Mouse (Mus musculus) adrenal gland, adult 18-20 months (tissue): ENCODE results near the gene Fermt3. TPM values are rescaled to one million over a fixed set of nuclear protein-coding genes. Genes with fewer than 3 reads are reported as not detected.

Experiments used
- DNase-seq, 2 experiments: peaks; one replicate each; pipeline ENCODE4 v3.0.0; 2021 to 2022; ENCODE audit warnings: low spot score in 2 of 2
- total RNA-seq, 2 experiments: library from RNA; stranded (reverse); gene quantifications; 1 replicate in 1 of 2; 2 replicates in 1 of 2; pipeline ENCODE4 v1.2.3; 2021

Gene Fermt3
- total RNA-seq, 2 experiments from 2014 or later, result 7.4 to 8.7 TPM

DNA sequence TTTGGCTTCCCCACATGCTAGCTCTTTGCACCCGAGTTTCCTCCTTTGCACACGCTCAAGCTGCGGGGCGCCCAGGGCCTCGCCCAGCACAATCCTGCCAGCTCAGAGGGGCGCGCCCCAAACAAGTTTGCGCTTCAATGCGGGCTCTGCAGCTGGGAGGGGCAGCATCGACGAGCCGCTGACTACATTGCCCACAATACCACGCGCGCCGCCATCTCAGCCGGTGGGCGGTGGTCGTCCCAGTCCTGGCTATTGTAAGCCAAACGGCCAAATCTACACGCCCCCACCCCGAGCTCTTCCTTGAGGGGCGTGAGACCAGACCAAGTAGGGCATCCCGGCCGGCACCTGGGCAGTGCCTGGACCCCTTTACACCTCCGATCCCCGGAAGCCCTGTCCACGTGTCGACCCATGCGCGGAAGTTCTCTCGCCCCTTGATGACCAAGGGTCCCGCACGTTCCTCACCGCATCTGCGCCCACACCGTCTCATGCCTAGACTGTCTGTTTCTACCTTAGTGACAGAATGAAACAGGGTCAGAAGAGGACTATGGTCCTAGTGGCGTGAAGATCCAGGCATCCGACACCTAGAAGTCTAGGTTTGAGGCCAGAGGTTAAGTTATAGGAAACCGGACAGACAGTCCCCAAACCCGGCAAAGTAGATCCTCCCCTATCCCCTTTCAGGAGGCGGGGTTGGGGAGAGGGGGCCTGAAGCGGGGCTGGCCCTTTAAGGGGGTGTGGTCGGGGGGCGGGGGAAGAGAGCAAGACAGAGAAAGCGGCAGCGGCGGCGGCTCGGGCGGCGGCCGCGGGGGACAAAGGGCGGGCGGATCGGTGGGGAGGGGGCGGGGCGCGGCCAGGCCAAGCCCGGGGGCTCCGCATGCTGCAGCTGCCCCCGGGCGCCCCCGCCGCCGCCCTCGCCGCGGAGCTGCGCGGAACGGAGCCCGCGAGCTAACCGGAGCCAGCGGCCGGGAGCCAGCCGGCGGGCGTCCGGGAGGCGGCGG, 44.8 kb downstream of the Fermt3 start, which contains the start of gene Ppp1r14b:
TSS of gene Ppp1r14b (plus strand) at position 758 of the 995 bp plus-strand sequence.
- DNase-seq, result peak; percentile 71 to 73

DNA sequence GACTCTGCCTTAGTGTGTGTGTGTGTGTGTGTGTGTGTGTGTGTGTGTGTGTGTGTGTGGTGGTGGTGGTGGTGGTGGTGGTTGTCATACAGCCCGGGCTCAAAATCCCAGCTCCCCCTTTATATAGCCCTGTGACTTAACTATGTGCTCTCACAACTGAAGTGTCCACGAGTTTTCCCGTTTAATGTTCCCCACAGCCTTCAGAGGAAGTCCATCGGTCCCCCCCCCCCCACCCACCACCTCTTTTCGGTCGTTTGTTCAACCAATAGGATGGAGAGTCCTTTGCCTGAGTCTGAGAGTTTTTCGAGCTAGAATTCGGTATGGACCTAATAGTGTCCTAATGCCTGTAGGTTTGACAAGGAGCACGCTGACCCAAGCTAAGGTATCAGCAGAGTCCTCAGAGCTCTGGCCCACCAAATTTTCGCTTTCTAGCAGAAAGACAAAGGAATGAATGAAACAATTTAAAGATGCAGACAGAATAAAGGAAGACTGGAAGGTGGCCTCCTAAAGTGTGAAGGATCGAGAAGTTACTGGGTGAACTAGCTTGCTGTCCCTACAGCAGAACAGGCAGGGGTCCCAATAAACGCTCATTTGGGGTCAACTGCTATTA, 45.6 kb downstream of the Fermt3 start:
- no peak for DNase-seq

DNA sequence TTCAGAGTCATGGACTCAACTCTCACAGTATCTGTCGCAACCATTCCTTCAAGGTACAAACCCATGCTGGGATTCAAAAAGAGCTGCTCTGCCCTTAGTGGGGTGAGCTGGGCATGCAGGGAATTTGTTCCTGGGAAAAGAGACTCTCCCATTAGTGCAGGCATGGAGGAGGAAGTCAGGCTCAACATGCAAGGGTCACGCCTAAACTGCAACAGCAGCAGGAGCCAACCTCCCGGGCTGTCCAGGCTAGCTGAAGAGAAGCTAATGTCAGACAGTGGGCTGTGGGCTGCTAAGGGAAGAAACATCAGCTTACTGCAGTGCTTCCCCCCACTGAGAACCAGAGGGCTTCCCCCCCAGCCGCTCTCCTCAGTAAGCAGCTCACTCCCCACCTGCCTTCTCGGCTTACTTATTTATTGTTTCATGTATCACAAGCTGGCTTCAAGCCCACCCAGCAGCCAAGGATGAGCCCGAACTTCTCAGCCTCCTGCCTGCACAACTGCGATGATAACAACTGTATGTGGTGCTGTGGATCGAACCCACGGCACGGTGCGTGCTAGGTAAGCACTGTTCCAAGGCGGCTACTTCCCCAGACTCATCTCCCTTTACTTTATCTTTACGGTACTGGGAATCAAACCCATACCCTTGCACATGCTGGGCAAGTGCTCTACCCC, 46.9 kb downstream of the Fermt3 start:
- DNase-seq, result no peak

DNA sequence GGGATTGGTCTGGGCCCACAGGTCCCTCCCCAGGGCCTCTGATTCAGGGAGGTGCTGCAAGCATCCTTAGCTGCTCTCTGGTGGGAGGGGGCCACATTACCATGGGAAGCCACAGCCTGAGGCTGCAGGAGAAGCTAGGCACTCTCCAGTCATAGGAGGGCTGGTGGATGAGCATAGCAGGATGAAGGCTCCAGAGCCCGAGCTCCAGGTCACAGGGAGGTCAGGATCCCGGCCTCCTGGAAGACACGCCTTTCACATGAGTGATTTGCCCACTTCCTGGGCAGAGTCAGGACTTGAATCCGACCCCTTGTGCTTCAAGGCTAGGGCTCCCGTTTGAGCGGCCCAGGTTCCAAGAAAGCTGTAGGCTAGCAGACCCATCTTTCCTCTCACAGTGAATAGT, 47.6 kb downstream of the Fermt3 start:
- no peak for DNase-seq

DNA sequence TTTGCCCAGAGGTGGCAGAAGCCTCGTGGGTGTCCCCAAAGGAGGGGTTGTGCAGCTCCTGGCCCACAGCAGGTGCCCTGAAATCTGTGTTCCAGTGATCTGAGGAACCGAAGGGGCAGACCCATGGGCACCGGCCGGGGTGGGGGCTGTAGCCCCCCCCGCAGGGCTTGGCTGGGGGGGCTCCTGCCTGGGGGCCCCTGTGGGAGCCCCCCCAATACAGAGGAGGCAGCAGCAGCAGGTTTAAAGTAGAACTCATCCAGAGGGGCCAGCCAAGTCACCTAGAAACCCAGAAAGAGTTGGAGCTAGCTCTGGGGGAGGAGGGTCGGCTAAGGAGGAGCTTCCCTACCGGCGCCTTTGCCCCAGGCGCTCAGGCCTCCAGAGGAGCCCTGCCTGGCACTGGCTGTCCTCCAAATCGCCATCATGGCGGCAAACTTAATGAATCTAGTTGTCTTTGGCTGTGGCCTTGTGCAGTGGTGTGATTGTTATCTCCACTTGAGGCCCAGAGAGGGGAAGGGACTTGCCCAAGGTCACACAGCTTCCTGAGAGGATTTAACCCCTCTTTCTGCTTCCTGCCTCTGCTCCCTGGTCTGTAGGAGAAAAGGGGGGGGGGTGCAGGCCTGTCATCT, 48.7 kb downstream of the Fermt3 start:
- no peak for DNase-seq

DNA sequence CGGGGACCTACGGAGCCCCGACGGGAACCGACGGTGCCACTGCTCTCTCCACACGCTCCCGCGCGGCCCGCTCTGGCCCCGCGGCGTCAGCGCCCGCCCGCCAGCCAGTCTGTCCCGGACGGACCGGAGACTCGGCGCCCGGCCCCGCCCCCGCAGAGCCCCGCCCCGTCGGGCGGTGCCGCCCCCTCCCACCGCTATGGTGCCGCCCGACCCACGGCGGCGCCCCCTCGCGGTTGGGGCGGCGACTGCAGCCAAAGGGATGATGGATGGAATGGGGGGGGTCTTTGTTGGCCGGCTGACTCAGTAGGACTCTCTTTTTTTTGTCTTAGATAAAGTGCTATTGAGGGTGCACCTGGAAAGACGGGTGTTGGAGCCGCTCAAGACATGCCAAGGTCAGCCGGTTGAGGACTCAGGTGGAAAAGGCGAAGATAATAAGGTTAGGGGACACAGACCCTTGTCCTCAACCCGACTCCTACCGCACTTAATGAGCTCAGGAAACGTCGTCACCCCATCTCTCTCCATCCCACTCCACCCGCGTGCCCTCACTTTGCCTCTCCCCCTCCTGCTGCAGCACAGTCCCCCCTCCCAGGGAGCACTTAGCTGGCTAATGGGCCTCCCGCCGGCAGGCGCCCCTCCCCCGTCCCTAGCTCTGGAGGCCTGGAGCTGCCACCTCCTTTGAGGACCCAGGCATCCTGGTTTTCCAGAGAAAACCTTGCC, 49.4 kb downstream of the Fermt3 start:
- DNase-seq, result peak; percentile 80 to 90

DNA sequence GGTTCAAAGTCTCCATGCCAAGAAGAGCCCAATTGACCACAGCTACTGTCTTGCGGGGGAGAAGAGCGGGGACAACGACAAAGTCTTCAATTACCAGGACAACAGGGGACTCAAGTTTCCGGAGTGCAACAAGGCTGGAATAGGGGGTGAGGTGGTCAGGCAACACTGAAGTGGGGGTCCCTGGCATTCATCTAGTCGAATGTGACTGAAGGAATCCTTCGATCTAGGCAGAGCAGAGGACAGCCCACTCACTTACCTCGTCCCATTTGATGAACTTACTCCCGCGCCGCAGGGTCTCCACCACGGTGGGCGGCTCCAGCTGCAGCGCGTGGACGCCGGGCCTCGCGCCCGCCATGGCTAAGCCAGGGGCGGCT, 50.0 kb downstream of the Fermt3 start:
- no peak for DNase-seq

DNA sequence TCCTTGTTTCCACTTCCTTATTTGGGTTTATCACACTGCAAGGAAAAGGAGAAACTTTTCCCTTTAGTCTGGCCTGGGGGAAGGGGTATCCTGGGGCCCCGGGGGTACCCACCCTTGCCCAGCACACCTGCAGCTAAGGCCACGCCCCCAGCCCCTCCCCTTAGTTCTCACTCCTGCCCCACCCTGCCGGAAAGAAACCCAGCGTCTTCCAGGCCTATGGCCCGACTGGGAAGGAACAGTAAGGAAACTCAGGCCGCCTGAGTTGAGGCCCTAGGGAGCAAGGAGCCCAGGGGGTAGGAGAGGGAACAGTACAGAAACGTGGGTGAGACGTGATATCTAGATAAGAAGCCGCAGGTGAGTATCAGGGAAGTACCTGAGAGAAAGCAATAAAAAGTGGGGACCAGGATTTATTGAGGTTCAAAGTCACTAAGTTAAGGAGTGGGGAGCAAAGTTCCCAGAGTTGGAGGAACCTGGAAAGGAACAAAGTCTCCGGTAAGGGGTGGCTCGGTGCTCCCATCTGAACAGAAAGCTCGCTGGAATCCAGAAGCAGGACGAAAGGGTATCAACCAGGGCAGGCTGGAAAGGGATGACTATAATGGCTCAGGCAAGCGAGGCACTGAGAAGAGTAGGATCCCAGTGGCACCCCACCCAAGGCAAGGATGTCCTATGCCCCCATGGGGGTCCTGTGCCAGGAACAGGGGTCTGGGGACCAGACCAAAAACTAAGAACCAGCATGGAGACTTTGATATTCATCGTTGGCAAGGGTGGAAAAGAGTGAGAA, 50.6 kb downstream of the Fermt3 start:
- peak in 1 of 2 experiments; percentile 35 for DNase-seq

DNA sequence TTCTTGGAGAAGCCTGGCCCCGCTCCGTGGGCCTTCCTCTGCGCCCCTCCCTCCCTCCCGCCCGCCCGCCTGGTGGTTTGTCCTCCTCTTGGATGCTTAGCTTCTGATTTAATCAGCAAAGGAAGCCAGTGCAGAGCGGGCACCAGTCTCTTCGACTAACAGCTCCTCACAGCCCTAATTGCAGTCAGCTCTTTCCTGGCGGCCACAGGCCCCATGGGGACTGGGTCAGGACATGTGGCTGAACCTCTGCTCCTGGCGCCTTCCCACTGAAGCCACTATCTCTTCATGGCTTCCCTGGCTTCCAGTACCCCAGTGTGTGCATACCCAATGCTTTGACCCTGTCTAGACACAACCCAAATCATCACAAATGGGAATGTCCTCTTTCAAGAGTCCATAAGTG, 62.8 kb downstream of the Fermt3 start:
- no peak for DNase-seq

DNA sequence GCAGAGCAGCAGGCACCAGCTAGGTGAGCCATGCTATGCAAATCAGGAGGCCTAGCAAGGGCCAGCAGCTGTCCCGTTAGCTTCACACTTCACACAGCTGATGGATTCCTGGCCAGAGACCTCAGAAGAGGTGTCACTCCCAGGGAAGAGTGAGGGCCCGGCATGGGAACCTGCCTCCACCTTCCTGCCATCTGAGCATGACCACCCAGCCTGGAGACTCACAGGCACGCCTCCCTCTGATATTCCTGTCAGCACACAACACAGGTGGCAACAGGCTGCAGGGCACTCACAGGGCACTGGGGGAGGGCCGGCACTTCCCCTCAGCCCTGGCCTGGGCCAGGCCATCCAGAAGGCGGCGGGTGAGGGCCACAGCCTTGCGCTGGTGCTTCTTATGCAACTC, 63.8 kb downstream of the Fermt3 start:
- no peak for DNase-seq

DNA sequence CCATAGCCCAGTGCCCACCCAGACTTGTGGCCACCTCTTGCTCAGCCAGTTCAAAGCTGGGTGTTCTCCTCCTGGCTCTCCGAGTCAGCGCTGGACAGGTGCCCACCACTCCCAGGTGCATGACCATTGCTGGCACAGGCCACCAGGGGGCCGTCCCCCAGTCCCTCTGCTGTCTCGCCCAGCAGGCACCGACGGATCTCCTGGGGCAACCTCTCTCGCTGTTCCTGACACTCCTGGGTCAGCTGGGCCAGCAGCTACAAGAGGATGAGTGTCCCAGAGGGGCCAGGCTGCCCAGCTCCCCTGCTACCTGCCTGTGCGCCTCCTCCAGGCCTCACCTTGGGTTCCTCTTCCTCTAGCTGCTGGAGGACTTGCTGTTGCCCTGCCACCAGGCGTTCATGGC, 65.2 kb downstream of the Fermt3 start:
- DNase-seq, result peak in 1 of 2 experiments; percentile 57

DNA sequence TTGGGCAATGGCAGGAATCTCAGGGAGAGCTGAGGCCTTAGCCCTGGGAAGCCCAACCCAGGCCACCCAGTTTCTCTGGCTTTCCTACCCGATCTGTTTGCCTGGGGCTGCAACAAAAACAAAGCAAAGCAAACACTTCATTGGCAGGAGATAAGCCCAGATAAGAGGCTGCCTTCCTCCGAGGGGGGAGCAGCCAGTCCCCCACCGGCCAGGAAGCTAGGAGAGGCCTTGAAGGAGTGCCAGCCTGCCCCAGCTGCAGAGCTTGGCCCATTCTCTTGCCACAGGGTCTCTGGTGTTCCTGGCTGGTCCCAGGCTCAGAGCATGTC, 66.6 kb downstream of the Fermt3 start:
- peak; percentile 56 to 58 for DNase-seq

DNA sequence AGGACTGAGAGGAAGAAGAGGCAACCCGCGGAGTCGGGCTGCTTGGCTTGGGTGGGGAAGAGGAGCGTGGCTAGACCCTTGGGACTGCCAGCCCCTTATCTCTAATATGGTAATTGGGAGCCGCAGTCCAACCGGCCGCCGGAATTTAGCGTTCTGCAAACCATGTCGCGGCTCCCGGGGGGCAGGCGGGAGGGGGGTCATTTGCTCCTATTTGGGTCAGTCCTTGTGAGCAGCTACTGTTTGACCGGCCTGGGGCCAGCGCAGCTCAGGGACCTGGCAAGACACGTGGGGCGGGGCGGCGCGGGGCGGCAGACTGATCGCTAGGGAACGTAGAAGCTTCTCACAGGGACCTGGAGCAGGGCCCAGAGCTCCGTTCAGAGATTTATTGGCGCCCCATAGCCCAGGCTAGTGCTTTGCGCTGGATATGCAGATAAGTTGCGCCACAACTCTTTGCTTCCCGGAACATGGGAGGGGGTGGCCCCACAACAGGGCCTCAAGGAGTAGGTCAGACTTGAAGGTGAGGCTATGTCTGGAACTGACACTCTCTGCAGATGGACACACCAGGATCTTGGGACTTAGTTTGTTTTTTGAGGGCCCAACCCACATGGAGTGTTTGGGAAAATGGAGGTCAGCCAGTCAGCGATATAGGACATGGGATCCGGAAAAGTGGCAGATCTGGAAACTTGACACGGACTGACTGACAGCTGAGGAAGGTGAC, 67.1 kb downstream of the Fermt3 start:
- peak; percentile 78 to 83 for DNase-seq

DNA sequence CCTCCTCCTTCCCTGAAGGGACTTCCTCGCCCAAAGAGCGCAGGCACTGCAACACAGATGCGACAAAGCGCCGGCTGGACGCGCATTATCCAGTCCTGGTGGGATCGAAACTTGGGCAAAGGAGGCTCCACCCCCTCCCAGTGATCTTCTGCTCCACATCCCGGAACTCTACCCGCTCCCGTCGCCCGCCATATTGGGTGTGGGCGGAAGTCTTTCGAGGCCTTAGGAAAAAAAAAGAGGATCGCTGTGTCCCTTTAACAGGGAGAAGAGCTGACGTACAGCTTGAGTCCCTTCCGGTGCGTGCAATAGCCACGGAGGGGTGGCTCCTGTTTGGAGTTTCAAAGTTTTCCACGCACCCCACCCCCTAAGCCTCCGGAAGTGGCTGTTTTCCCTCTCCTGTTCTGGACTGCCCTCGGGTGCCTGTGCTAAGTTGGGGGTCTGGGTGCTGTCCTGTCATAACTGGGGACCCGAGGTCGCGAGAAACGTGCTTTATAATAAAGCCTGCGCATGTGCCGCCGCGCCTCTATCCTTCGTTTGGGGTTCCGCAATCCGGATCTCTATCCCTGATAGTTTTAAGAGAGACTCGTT, 67.8 kb downstream of the Fermt3 start:
- DNase-seq, result peak; percentile 87 to 90

DNA sequence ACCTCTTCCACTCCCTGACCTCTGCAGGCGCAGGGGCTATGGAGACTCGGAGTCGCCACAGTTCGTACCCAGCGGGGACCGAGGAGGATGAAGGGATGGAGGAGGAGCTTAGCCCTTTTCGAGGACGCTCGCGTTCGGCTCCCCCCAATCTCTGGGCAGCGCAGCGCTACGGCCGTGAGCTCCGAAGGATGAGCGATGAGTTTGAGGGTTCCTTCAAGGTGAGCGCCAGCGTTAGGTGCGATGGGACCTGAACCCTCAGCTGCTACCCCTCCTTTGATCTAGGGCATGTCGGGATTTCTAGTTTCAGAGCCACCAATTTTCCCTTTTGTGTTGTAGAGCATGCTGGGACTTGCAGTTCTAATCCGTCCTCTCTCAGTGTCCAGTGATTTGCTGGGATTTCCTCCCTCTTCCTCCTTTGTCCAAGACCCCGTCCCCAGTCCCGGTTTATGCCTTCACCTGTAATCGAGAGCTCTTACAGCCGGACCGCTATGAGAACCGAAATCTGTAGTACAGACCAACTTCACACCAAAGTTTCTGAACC, 68.6 kb downstream of the Fermt3 start:
- peak; percentile 44 to 62 for DNase-seq

DNA sequence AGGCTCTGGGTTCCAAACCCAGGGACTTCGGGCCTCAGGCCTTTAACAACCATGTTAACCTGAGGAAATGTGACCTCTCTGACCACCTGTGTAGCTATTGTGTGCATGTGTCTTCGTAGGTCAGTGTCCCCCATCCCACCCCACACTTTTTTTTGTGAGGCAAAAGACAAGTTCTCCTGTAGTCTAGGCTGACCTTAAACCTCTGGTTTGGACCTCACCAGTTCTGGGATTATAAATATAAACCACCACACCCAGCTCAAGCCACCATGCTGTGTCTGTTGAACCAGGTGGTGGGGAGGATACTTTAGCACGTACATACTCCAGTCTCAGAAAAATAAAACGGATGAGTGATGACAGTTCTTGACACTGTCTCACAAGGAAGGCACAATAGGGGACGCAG, 69.3 kb downstream of the Fermt3 start:
- peak in 1 of 2 experiments; percentile 19 for DNase-seq

DNA sequence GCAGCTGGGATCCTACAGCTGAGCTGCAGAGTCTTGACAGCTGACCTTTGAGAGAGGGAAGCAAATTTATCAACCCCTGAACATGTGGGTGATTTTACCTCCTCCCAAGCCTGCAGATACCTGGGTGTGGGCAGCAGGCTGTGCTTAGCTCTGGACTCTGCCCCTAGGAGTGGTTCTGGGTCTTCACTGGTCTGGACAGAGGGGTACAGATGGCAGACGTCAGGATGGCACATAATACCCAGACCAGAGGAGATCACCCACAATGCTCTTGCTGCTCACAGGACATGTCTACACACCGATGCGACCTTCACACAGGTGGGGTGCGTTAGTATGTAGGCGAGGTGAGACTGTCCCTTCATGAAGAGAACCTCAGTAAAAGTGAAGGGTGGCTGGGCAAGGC, 69.7 kb downstream of the Fermt3 start:
- DNase-seq, result no peak
